Comparison of ENCODE assay signal across 8 mouse cellular contexts in genomic region chr12:74316989-74317759, GRCm38 (mm10). TPM values are rescaled to one million over a fixed set of nuclear protein-coding genes. Genes with fewer than 3 reads are reported as not detected.
DNase-seq lines count a peak whose midpoint lies in the region; ATAC-seq and TF ChIP-seq lines count a peak whose summit lies in the region.

No protein-coding gene starts in this region.

- H3K4me3 ChIP-seq in spleen, adult 2 months (ENCODE audit: extremely low read depth, insufficient read depth, insufficient read length), result peak overlapping the region; percentile 3; the same call in 1 of the 2 replicates
- peak overlapping the region; percentile 59 for H3K4me3 ChIP-seq in embryonic facial prominence, embryonic 10.5 days
- H3K4me3 ChIP-seq in limb, embryonic 13.5 days, result peak overlapping the region; percentile 50
- peak overlapping the region; percentile 48 for H3K4me3 ChIP-seq in midbrain, embryonic 14.5 days (replicated peaks; ENCODE audit: low read depth, low read length)
- H3K4me3 ChIP-seq in stomach, embryonic 16.5 days (replicated peaks; ENCODE audit: low read length), result peak overlapping the region; percentile 52

- H3K27ac ChIP-seq in spleen, adult 2 months (ENCODE audit: insufficient read depth, low read length), result no peak overlapping the region
- H3K27ac ChIP-seq in embryonic facial prominence, embryonic 10.5 days (replicated peaks), result peak overlapping the region; percentile 88
- H3K27ac ChIP-seq in limb, embryonic 13.5 days, result peak overlapping the region; percentile 44; the same call in 1 of the 2 replicates
- H3K27ac ChIP-seq in midbrain, embryonic 14.5 days (replicated peaks; ENCODE audit: low read depth, low read length), result peak overlapping the region; percentile 88
- H3K27ac ChIP-seq in stomach, embryonic 16.5 days (ENCODE audit: low read length), result peak overlapping the region; percentile 32

- 19% methylated on average over 15 of the region's 15 CpGs for WGBS in spleen, adult 2 months
- 19% methylated on average over 15 of the region's 15 CpGs for WGBS in embryonic facial prominence, embryonic 10.5 days
- WGBS in limb, embryonic 13.5 days, result 18% methylated on average over 15 of the region's 15 CpGs
- WGBS in midbrain, embryonic 14.5 days, result 20% methylated on average over 15 of the region's 15 CpGs
- WGBS in stomach, embryonic 16.5 days, result 10% methylated on average over 15 of the region's 15 CpGs

- ATAC-seq in limb, embryonic 13.5 days (ENCODE audit: low FRiP score, low read depth), result peak; percentile 86
- ATAC-seq in midbrain, embryonic 14.5 days (ENCODE audit: low FRiP score, low TSS enrichment), result peak; percentile 90
- ATAC-seq in stomach, embryonic 16.5 days (ENCODE audit: insufficient read depth, low FRiP score), result peak; percentile 84; the same call in 1 of the 2 replicates

- no peaks in the 10 kb centered on the region for H3K27me3 ChIP-seq in spleen, adult 2 months (ENCODE audit: control insufficient read depth, insufficient read depth, low read length)
- no peaks in the 10 kb centered on the region for H3K27me3 ChIP-seq in embryonic facial prominence, embryonic 10.5 days (replicated peaks; ENCODE audit: low read depth, poor library complexity, severe bottlenecking)
- H3K27me3 ChIP-seq in limb, embryonic 13.5 days, result no peaks in the 10 kb centered on the region
- H3K27me3 ChIP-seq in midbrain, embryonic 14.5 days (ENCODE audit: control insufficient read depth, insufficient read depth, low read length), result no peaks in the 10 kb centered on the region
- no peaks in the 10 kb centered on the region for H3K27me3 ChIP-seq in stomach, embryonic 16.5 days (ENCODE audit: control insufficient read depth, insufficient read depth, low read length)

- DNase-seq in spleen, adult 2 months (ENCODE audit: low read depth in 1 of 2, low spot score in 2 of 2), result peak in 1 of 2 experiments; percentile 4
- DNase-seq in spleen, postnatal 4 days (ENCODE audit: low spot score in 2 of 2), result no peak
- peak; percentile 86 for DNase-seq in embryonic facial prominence, embryonic 10.5 days (ENCODE audit: low spot score)
- DNase-seq in heart, adult 8-10 months (ENCODE audit: low spot score), result peak; percentile 52
- DNase-seq in kidney, adult 8-10 months, result peak; percentile 64 to 65
- peak; percentile 94 for DNase-seq in midbrain, embryonic 14.5 days

- no peaks in the 10 kb centered on the region for H3K36me3 ChIP-seq in spleen, adult 2 months (ENCODE audit: control insufficient read depth, insufficient read depth, low read length)
- H3K36me3 ChIP-seq in embryonic facial prominence, embryonic 10.5 days (replicated peaks), result no peaks in the 10 kb centered on the region
- H3K36me3 ChIP-seq in limb, embryonic 13.5 days, result no peaks in the 10 kb centered on the region
- H3K36me3 ChIP-seq in midbrain, embryonic 14.5 days (ENCODE audit: control insufficient read depth, insufficient read depth, low read length), result no peaks in the 10 kb centered on the region
- H3K36me3 ChIP-seq in stomach, embryonic 16.5 days (ENCODE audit: control insufficient read depth, insufficient read depth, low read length), result no peaks in the 10 kb centered on the region

- no peaks in the 10 kb centered on the region for H3K9me3 ChIP-seq in embryonic facial prominence, embryonic 10.5 days
- no peaks in the 10 kb centered on the region for H3K9me3 ChIP-seq in limb, embryonic 13.5 days
- no peaks in the 10 kb centered on the region for H3K9me3 ChIP-seq in midbrain, embryonic 14.5 days (ENCODE audit: control insufficient read depth, low read length)
- no peaks in the 10 kb centered on the region for H3K9me3 ChIP-seq in stomach, embryonic 16.5 days (replicated peaks; ENCODE audit: control insufficient read depth, low read length)

- no peak for TF ChIP-seq POLR2A in spleen, adult 2 months (IDR thresholded peaks at IDR 0.05; ENCODE audit: low read depth, low read length)

- peak; percentile 18; the same call in 1 of the 2 replicates for TF ChIP-seq CTCF in spleen, adult 2 months (IDR thresholded peaks at IDR 0.05; ENCODE audit: extremely low read depth, insufficient read depth, insufficient read length, insufficient replicate concordance)

- peak overlapping the region; percentile 64 for H3K4me2 ChIP-seq in limb, embryonic 13.5 days (replicated peaks)
- H3K4me2 ChIP-seq in midbrain, embryonic 14.5 days (ENCODE audit: low read length), result peak overlapping the region; percentile 67
- peak overlapping the region; percentile 77 for H3K4me2 ChIP-seq in stomach, embryonic 16.5 days (ENCODE audit: low read depth, low read length)

- H3K9ac ChIP-seq in limb, embryonic 13.5 days, result peak overlapping the region; percentile 67
- peak overlapping the region; percentile 70 for H3K9ac ChIP-seq in midbrain, embryonic 14.5 days (replicated peaks; ENCODE audit: low read length)
- H3K9ac ChIP-seq in stomach, embryonic 16.5 days (ENCODE audit: low read length), result peak overlapping the region; percentile 73

- no peaks in the 10 kb centered on the region for H3K4me1 ChIP-seq in spleen, adult 2 months (ENCODE audit: control insufficient read depth, insufficient read depth, insufficient read length)
- H3K4me1 ChIP-seq in embryonic facial prominence, embryonic 10.5 days, result peaks cover 9% of the 10 kb centered on the region
- H3K4me1 ChIP-seq in limb, embryonic 13.5 days, result no peaks in the 10 kb centered on the region
- 0 out of 2 replicates have a peak, but pooled peaks cover 7% of the 10 kb centered on the region for H3K4me1 ChIP-seq in midbrain, embryonic 14.5 days (ENCODE audit: control insufficient read depth, insufficient read depth, low read length)
- H3K4me1 ChIP-seq in stomach, embryonic 16.5 days (ENCODE audit: control insufficient read depth, insufficient read depth, low read length), result peaks cover 6% of the 10 kb centered on the region; the same call in 1 of the 2 replicates

RNA-seq across cellular contexts. Expression of gene Gm11042, which starts 1.0 kb away (rescaled TPM):
- not detected in 2 replicates for polyA plus RNA-seq in spleen, adult 2 months (2012; rRNA removed)
- not detected in 2 replicates for polyA plus RNA-seq in embryonic facial prominence, embryonic 10.5 days (2016; fragmentation: Nextera tagmentation; extraction: Ambion mirVana)
- total RNA-seq in heart, adult 8-10 months (2022), result not detected
- not detected in 2 replicates for polyA plus RNA-seq in limb, embryonic 13.5 days (2015; fragmentation: Nextera tagmentation; extraction: Ambion mirVana)
- polyA plus RNA-seq in midbrain, embryonic 14.5 days (2014; fragmentation: Nextera tagmentation; extraction: Ambion mirVana), result not detected in 2 replicates
- not detected in 2 replicates for polyA plus RNA-seq in stomach, embryonic 16.5 days (2015; fragmentation: Nextera tagmentation; extraction: Ambion mirVana)

Comparison
In these comparisons a context has a peak if more than half of its experiments do, and no peak if none do; other contexts are left out.
1. DNase-seq: peak in embryonic facial prominence, embryonic 10.5 days (single experiment), heart, adult 8-10 months (single experiment), kidney, adult 8-10 months (2 of 2) and midbrain, embryonic 14.5 days (single experiment); none in spleen, postnatal 4 days (0 of 2).
2. H3K4me3 ChIP-seq: peak in every context shown above with its lines; median percentile 59 in embryonic facial prominence, embryonic 10.5 days; 52 in stomach, embryonic 16.5 days; 50 in limb, embryonic 13.5 days; 48 in midbrain, embryonic 14.5 days; 3 in spleen, adult 2 months.
3. Peak in every context shown above with its lines, with median percentiles within 50 percentile points of each other: ATAC-seq, H3K4me2 ChIP-seq and H3K9ac ChIP-seq.